Mouse (Mus musculus): ENCODE data around the gene Foxc1. TPM values are rescaled to one million over a fixed set of nuclear protein-coding genes. Genes with fewer than 3 reads are reported as not detected.

Foxc1 gene
- polyA plus RNA-seq, 1 experiment from 2014 or later, result 5.0 TPM

GRCm38 (mm10) chr13:31779281-31779981 lies 27.0 kb upstream of the Foxc1 start:
- no peak overlapping the region for H3K9ac ChIP-seq (ENCODE audit: low read length)
- H3K36me3 ChIP-seq (ENCODE audit: control insufficient read depth, insufficient read depth, low read length), result no peaks in the 10 kb centered on the region
- no peak for ATAC-seq (ENCODE audit: insufficient number of reproducible peaks, insufficient read depth, low FRiP score, low read depth)
- H3K9me3 ChIP-seq (ENCODE audit: control insufficient read depth, low read length), result no peaks in the 10 kb centered on the region
- H3K27ac ChIP-seq (replicated peaks in 1 of 2; ENCODE audit: control insufficient read depth in 1 of 2, insufficient read depth in 1 of 2, low read depth in 2 of 2, low read length in 2 of 2), result no peak overlapping the region
- H3K27me3 ChIP-seq (ENCODE audit: control insufficient read depth, insufficient read depth, low read length), result no peaks in the 10 kb centered on the region
- H3K4me2 ChIP-seq (ENCODE audit: low read length), result no peak overlapping the region
- WGBS, result 69% methylated on average over 17 of the region's 17 CpGs
- no peak overlapping the region for H3K4me3 ChIP-seq (ENCODE audit: control insufficient read depth in 1 of 2, insufficient read depth in 1 of 2, low read depth in 1 of 2, low read length in 2 of 2)
- no peaks in the 10 kb centered on the region; a peak in 1 of 4 replicates for H3K4me1 ChIP-seq (ENCODE audit: control insufficient read depth in 2 of 2, insufficient read depth in 2 of 2, low read length in 2 of 2)

- no peaks in the 10 kb centered on the region for H3K36me3 ChIP-seq (ENCODE audit: control insufficient read depth, insufficient read depth, low read length)
- no peak for ATAC-seq (ENCODE audit: insufficient number of reproducible peaks, insufficient read depth, low FRiP score, low read depth)
- H3K4me2 ChIP-seq (ENCODE audit: low read length), result no peak overlapping the region
- no peaks in the 10 kb centered on the region; a peak in 1 of 4 replicates for H3K4me1 ChIP-seq (ENCODE audit: control insufficient read depth in 2 of 2, insufficient read depth in 2 of 2, low read length in 2 of 2)
- WGBS, result 82% methylated on average over 3 of the region's 3 CpGs
- no peak overlapping the region for H3K9ac ChIP-seq (ENCODE audit: low read length)
- H3K9me3 ChIP-seq (ENCODE audit: control insufficient read depth, low read length), result no peaks in the 10 kb centered on the region
- no peak overlapping the region for H3K4me3 ChIP-seq (ENCODE audit: control insufficient read depth in 1 of 2, insufficient read depth in 1 of 2, low read depth in 1 of 2, low read length in 2 of 2)
- no peaks in the 10 kb centered on the region for H3K27me3 ChIP-seq (ENCODE audit: control insufficient read depth, insufficient read depth, low read length)
- no peak overlapping the region for H3K27ac ChIP-seq (replicated peaks in 1 of 2; ENCODE audit: control insufficient read depth in 1 of 2, insufficient read depth in 1 of 2, low read depth in 2 of 2, low read length in 2 of 2)
These were observed 26.1 kb upstream of the Foxc1 start for GRCm38 (mm10) chr13:31780299-31780698.

GRCm38 (mm10) chr13:31782063-31782462 lies 24.4 kb upstream of the Foxc1 start:
- no peaks in the 10 kb centered on the region for H3K27me3 ChIP-seq (ENCODE audit: control insufficient read depth, insufficient read depth, low read length)
- ATAC-seq (ENCODE audit: insufficient number of reproducible peaks, insufficient read depth, low FRiP score, low read depth), result no peak
- H3K36me3 ChIP-seq (ENCODE audit: control insufficient read depth, insufficient read depth, low read length), result no peaks in the 10 kb centered on the region
- WGBS, result 81% methylated on average over 2 of the region's 2 CpGs
- no peaks in the 10 kb centered on the region for H3K9me3 ChIP-seq (ENCODE audit: control insufficient read depth, low read length)
- no peak overlapping the region for H3K9ac ChIP-seq (ENCODE audit: low read length)
- H3K4me1 ChIP-seq (ENCODE audit: control insufficient read depth in 2 of 2, insufficient read depth in 2 of 2, low read length in 2 of 2), result no peaks in the 10 kb centered on the region; a peak in 1 of 4 replicates
- H3K27ac ChIP-seq (replicated peaks in 1 of 2; ENCODE audit: control insufficient read depth in 1 of 2, insufficient read depth in 1 of 2, low read depth in 2 of 2, low read length in 2 of 2), result no peak overlapping the region
- H3K4me2 ChIP-seq (ENCODE audit: low read length), result no peak overlapping the region
- no peak overlapping the region for H3K4me3 ChIP-seq (ENCODE audit: control insufficient read depth in 1 of 2, insufficient read depth in 1 of 2, low read depth in 1 of 2, low read length in 2 of 2)

GRCm38 (mm10) chr13:31784757-31785156 lies 21.7 kb upstream of the Foxc1 start:
- Histone ChIP-seq H3K9me3 (ENCODE audit: control insufficient read depth, low read length) (no peaks in the 10 kb centered on the region), H3K4me3 (ENCODE audit: control insufficient read depth in 1 of 2, insufficient read depth in 1 of 2, low read depth in 1 of 2, low read length in 2 of 2) (no peak overlapping the region), H3K9ac (ENCODE audit: low read length) (no peak overlapping the region), H3K27ac (replicated peaks in 1 of 2; ENCODE audit: control insufficient read depth in 1 of 2, insufficient read depth in 1 of 2, low read depth in 2 of 2, low read length in 2 of 2) (no peak overlapping the region), H3K4me1 (ENCODE audit: control insufficient read depth in 2 of 2, insufficient read depth in 2 of 2, low read length in 2 of 2) (no peaks in the 10 kb centered on the region), H3K36me3 (ENCODE audit: control insufficient read depth, insufficient read depth, low read length) (no peaks in the 10 kb centered on the region), H3K4me2 (ENCODE audit: low read length) (no peak overlapping the region), H3K27me3 (ENCODE audit: control insufficient read depth, insufficient read depth, low read length) (no peaks in the 10 kb centered on the region)
- no peak for ATAC-seq (ENCODE audit: insufficient number of reproducible peaks, insufficient read depth, low FRiP score, low read depth)
- WGBS, result 73% methylated on average over 7 of the region's 7 CpGs

- Histone ChIP-seq H3K27me3 (ENCODE audit: control insufficient read depth, insufficient read depth, low read length) (peaks cover 3% of the 10 kb centered on the region; the same call in 1 of the 2 replicates), H3K4me3 (ENCODE audit: control insufficient read depth in 1 of 2, insufficient read depth in 1 of 2, low read depth in 1 of 2, low read length in 2 of 2) (peak overlapping the region; percentile 12 to 28; a peak in 3 of 4 replicates), H3K4me1 (ENCODE audit: control insufficient read depth in 2 of 2, insufficient read depth in 2 of 2, low read length in 2 of 2) (peaks cover 0 to 5% of the 10 kb centered on the region in 2 experiments; a peak in 2 of 4 replicates), H3K27ac (replicated peaks in 1 of 2; ENCODE audit: control insufficient read depth in 1 of 2, insufficient read depth in 1 of 2, low read depth in 2 of 2, low read length in 2 of 2) (no peak overlapping the region), H3K4me2 (ENCODE audit: low read length) (peak overlapping the region; percentile 62), H3K36me3 (ENCODE audit: control insufficient read depth, insufficient read depth, low read length) (no peaks in the 10 kb centered on the region), H3K9ac (ENCODE audit: low read length) (no peak overlapping the region), H3K9me3 (ENCODE audit: control insufficient read depth, low read length) (no peaks in the 10 kb centered on the region)
- 11% methylated on average over 17 of the region's 17 CpGs for WGBS
- no peak for ATAC-seq (ENCODE audit: insufficient number of reproducible peaks, insufficient read depth, low FRiP score, low read depth)
These were observed 13.8 kb upstream of the Foxc1 start for GRCm38 (mm10) chr13:31792480-31793132.

- Histone ChIP-seq H3K4me3 (ENCODE audit: control insufficient read depth in 1 of 2, insufficient read depth in 1 of 2, low read depth in 1 of 2, low read length in 2 of 2) (peak overlapping the region in 1 of 2 experiments; percentile 28; a peak in 1 of 4 replicates), H3K4me2 (ENCODE audit: low read length) (peak overlapping the region; percentile 62), H3K36me3 (ENCODE audit: control insufficient read depth, insufficient read depth, low read length) (no peaks in the 10 kb centered on the region), H3K9ac (ENCODE audit: low read length) (no peak overlapping the region), H3K27ac (replicated peaks in 1 of 2; ENCODE audit: control insufficient read depth in 1 of 2, insufficient read depth in 1 of 2, low read depth in 2 of 2, low read length in 2 of 2) (no peak overlapping the region), H3K27me3 (ENCODE audit: control insufficient read depth, insufficient read depth, low read length) (peaks cover 3% of the 10 kb centered on the region; the same call in 1 of the 2 replicates), H3K9me3 (ENCODE audit: control insufficient read depth, low read length) (no peaks in the 10 kb centered on the region), H3K4me1 (ENCODE audit: control insufficient read depth in 2 of 2, insufficient read depth in 2 of 2, low read length in 2 of 2) (peaks cover 0 to 9% of the 10 kb centered on the region in 2 experiments; a peak in 2 of 4 replicates)
- WGBS, result 13% methylated on average over 5 of the region's 5 CpGs
- no peak for ATAC-seq (ENCODE audit: insufficient number of reproducible peaks, insufficient read depth, low FRiP score, low read depth)
These were observed 13.3 kb upstream of the Foxc1 start for GRCm38 (mm10) chr13:31793163-31793562.

- Histone ChIP-seq H3K9me3 (ENCODE audit: control insufficient read depth, low read length) (no peaks in the 10 kb centered on the region), H3K9ac (ENCODE audit: low read length) (no peak overlapping the region), H3K27ac (replicated peaks in 1 of 2; ENCODE audit: control insufficient read depth in 1 of 2, insufficient read depth in 1 of 2, low read depth in 2 of 2, low read length in 2 of 2) (no peak overlapping the region), H3K4me2 (ENCODE audit: low read length) (peak overlapping the region; percentile 7; the same call in 1 of the 2 replicates), H3K4me3 (ENCODE audit: control insufficient read depth in 1 of 2, insufficient read depth in 1 of 2, low read depth in 1 of 2, low read length in 2 of 2) (no peak overlapping the region), H3K4me1 (ENCODE audit: control insufficient read depth in 2 of 2, insufficient read depth in 2 of 2, low read length in 2 of 2) (peaks cover 8 to 19% of the 10 kb centered on the region in 2 experiments), H3K36me3 (ENCODE audit: control insufficient read depth, insufficient read depth, low read length) (no peaks in the 10 kb centered on the region), H3K27me3 (ENCODE audit: control insufficient read depth, insufficient read depth, low read length) (peaks cover 40% of the 10 kb centered on the region)
- no peak for ATAC-seq (ENCODE audit: insufficient number of reproducible peaks, insufficient read depth, low FRiP score, low read depth)
- 54% methylated on average over 10 of the region's 10 CpGs for WGBS
These were observed 9.1 kb upstream of the Foxc1 start for GRCm38 (mm10) chr13:31797346-31797745.
